Comparison of ENCODE assay signal across 10 mouse cellular contexts in genomic region chr7:29496953-29497590, GRCm38 (mm10). TPM values are rescaled to one million over a fixed set of nuclear protein-coding genes. Genes with fewer than 3 reads are reported as not detected.
DNase-seq lines count a peak whose midpoint lies in the region; ATAC-seq lines count a peak whose summit lies in the region.
"Had no signal": no experiment of that assay in that cellular context is flagged by ENCODE, and none has a peak within 500 bp of the region (broad histone marks: within the 10 kb centered on the region; RNA-seq: fewer than 3 reads in every experiment).

No protein-coding gene starts in this region.

- no peak overlapping the region for H3K4me3 ChIP-seq in intestine, embryonic 16.5 days (ENCODE audit: low read length)
- H3K4me3 ChIP-seq: embryonic facial prominence, embryonic 15.5 days had no signal

- WGBS in intestine, embryonic 16.5 days: 63% methylated on average over 10 of the region's 10 CpGs

- H3K4me2 ChIP-seq in intestine, embryonic 16.5 days (ENCODE audit: low read depth, low read length): no peak overlapping the region
- H3K4me2 ChIP-seq: embryonic facial prominence, embryonic 15.5 days had no signal

- H3K36me3 ChIP-seq in intestine, embryonic 16.5 days (ENCODE audit: control insufficient read depth, insufficient read depth, low read length): no peaks in the 10 kb centered on the region
- H3K36me3 ChIP-seq: embryonic facial prominence, embryonic 15.5 days had no signal

- no peak overlapping the region for H3K9ac ChIP-seq in intestine, embryonic 16.5 days (ENCODE audit: low read depth, low read length)
- H3K9ac ChIP-seq: embryonic facial prominence, embryonic 15.5 days had no signal

- peaks cover 51% of the 10 kb centered on the region for H3K4me1 ChIP-seq in intestine, embryonic 16.5 days (ENCODE audit: control insufficient read depth, insufficient read depth, low read length)

- no peaks in the 10 kb centered on the region for H3K9me3 ChIP-seq in intestine, embryonic 16.5 days (ENCODE audit: control insufficient read depth, low read length)
- H3K9me3 ChIP-seq: embryonic facial prominence, embryonic 15.5 days had no signal

- ATAC-seq in intestine, embryonic 16.5 days: no peak
- ATAC-seq in megakaryocyte progenitor cell, adult 5-6 weeks (replicated peaks; ENCODE audit: poor library complexity): no peak

- peak overlapping the region; percentile 58 for H3K27ac ChIP-seq in intestine, embryonic 16.5 days (ENCODE audit: low read length)
- H3K27ac ChIP-seq: embryonic facial prominence, embryonic 15.5 days had no signal

- H3K27me3 ChIP-seq in intestine, embryonic 16.5 days (replicated peaks; ENCODE audit: control insufficient read depth, insufficient read depth, low read length): no peaks in the 10 kb centered on the region
- H3K27me3 ChIP-seq: embryonic facial prominence, embryonic 15.5 days had no signal

- peak; percentile 60 for DNase-seq in 3T3-L1 (ENCODE audit: low read depth, low spot score)
- DNase-seq in adrenal gland, adult 8-10 months: peak; percentile 19
- peak; percentile 52 for DNase-seq in lung, postnatal 25 days (ENCODE audit: low spot score)
- no peak for DNase-seq in heart, adult 11 months
- no peak for DNase-seq in cerebellum, adult 11-12 months
- DNase-seq in left cerebral cortex, adult 18-20 months (ENCODE audit: low spot score in 2 of 2): no peak
- DNase-seq: right cerebral cortex, postnatal 25 days had no signal

RNA-seq across cellular contexts. Expression of gene Sipa1l3, which starts 21.4 kb away (rescaled TPM):
- total RNA-seq in adrenal gland, adult 8-10 months (2022): 10 to 100 TPM; 33.2 to 42.3 (median 40.6) TPM
- 22.9 and 24.1 TPM in 2 replicates for polyA plus RNA-seq in intestine, embryonic 16.5 days (2015; fragmentation: Nextera tagmentation; extraction: Ambion mirVana)
- total RNA-seq in megakaryocyte progenitor cell, adult 5-6 weeks (2015): 28.2 and 34.2 TPM in 2 replicates
- 5.4 and 8.3 TPM in 2 replicates for total RNA-seq in megakaryocyte progenitor cell, adult 5-6 weeks (2017)
- total RNA-seq in left cerebral cortex, adult 18-20 months (2021): 10 to 100 TPM; 54.7 to 54.9 TPM

Comparison
In these comparisons a context has a peak if more than half of its experiments do, and no peak if none do; other contexts are left out.
1. DNase-seq: peak in 3T3-L1 (single experiment), adrenal gland, adult 8-10 months (single experiment) and lung, postnatal 25 days (single experiment); none in heart, adult 11 months (single experiment), cerebellum, adult 11-12 months (single experiment) and left cerebral cortex, adult 18-20 months (0 of 2).